Mouse (Mus musculus): ENCODE measurements around the gene Mien1.

The Mien1 gene

GRCm38 (mm10) chr11:98418939-98419547, 19.7 kb downstream of the Mien1 start:
- DNase-seq, result no peak

- DNase-seq, result no peak
Observed at GRCm38 (mm10) chr11:98418273-98418672, 20.5 kb downstream of the Mien1 start.

- DNase-seq, result no peak
Observed at GRCm38 (mm10) chr11:98417074-98417473, 21.7 kb downstream of the Mien1 start.

DNA sequence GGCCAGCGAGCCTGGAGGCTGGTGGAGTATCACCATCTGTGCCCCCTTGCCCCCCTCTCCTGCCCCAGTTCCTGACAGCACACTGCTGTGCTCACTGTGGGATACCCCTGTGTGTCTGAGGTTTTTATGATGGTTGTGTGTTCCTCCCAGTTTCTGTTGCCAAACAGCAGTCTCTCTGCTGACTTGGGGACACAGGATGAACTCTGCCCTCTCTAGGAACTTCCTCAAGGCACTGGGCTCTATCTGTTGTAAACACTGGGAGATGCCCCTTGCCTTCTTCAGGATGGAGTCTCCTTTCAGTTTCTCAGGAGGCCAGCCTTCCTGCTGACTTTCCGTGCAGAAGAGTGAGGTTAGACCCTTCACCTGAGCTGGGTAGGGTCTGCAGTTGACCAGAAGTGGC, 24.6 kb downstream of the Mien1 start:
- DNase-seq, result no peak

DNA sequence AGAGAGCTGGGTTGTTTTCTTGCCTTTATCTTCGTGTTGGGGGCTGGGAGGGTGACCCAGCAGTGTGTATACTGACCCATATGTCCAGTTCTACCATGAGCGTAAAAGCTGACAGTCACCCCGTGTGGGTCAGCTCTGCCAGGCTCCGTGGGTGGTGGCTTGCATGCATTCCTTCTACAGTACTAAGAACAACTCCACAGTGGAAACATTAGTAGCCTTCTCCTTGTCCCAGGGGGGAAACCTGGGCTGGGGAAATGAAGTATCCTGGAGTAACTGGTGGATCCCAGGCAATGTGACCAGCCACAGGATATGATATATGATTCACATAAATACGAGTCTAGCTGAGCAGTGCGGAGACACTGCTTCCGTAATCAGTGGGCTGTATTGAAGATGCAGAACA, 25.1 kb downstream of the Mien1 start:
- no peak for DNase-seq

GRCm38 (mm10) chr11:98412797-98413301, 25.9 kb downstream of the Mien1 start:
- no peak for DNase-seq

GRCm38 (mm10) chr11:98412273-98412796, 26.5 kb downstream of the Mien1 start, which contains the start of gene Erbb2:
Gene Erbb2, plus strand, starts transcription at chr11:98412470.
- DNase-seq, result peak in 1 of 2 experiments; percentile 41

DNA sequence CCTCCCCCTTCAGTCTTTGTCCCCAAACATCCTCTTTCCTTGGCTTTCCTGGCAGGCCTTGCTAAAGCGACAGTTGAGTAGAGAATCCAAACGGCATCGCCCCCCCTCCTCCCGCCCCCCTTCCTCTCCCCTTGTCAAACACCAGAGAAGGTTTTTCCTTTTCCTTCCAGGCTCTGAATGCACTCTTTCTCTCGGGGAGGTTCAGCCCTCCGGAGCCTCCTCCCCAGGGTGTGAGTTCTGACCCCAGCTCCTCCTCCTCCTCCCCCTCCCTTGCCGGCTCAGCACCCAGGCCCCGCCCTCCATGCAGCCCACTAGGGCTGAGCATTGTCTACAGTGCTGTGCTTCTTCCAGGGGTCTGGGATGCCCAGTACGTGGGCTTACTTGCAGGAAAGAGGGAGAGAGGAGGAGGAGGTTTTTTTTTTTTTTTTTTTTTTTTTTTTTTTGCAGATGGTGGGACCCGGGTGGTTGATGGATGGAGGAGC, 29.4 kb downstream of the Mien1 start:
- DNase-seq, result no peak

DNA sequence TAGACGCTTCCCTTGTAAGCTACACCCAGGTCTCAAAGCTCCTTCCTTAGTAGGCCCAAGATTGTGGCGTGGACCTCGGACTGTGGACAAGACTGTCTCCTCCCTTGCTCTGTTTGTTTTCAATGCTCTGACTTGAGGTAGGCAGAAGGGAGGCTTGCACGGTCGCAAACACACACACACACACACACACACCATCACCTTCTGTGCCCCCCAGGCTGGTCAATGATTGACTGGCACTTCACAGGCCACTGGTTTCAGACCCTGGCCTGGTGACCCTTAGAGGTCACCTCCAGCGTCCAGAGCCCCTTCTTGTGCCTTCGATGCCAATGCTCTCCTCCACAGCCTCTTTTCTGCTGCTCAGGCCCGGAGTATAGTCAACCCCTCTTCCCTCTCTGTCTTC, 29.9 kb downstream of the Mien1 start:
- no peak for DNase-seq

DNA sequence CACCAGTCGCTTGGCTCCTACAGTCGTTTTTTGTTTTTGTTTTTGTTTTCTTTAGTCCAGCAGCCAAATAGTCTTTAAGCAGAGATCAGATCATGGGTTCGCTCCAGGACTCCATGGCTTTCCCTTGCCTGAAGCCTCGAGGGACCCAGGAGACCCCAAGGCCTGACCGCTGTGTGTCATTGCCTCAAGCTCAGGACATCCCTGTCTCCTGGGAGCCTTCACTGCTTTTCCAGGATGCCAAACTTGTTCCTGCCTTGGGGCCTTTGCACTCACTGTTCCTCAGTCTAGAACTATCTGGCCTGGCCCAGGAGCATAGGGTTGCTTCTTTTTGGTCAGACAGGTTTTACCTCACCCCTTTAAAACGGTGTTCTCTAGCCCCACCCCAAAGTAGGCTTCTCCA, 32.2 kb downstream of the Mien1 start:
- DNase-seq, result no peak

DNA sequence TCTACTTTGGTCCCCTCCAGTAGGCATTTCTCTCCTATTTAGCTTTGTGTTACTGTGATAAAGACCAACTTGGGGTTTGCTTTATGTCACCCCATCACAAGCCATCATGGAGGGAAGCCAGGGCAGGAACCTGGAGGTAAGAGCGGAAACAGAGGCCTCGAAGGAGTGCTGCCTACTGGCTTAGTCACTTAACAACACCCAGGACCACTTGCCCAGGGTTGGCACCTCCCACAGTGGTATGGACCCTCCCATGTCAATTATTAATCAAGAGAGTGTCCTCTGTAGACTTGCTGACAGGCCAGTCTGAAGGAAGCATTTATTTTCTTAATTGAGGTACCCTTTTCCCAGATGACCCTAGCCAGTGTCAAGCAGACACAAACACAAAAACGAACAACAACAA, 38.0 kb downstream of the Mien1 start:
- no peak for DNase-seq

DNA sequence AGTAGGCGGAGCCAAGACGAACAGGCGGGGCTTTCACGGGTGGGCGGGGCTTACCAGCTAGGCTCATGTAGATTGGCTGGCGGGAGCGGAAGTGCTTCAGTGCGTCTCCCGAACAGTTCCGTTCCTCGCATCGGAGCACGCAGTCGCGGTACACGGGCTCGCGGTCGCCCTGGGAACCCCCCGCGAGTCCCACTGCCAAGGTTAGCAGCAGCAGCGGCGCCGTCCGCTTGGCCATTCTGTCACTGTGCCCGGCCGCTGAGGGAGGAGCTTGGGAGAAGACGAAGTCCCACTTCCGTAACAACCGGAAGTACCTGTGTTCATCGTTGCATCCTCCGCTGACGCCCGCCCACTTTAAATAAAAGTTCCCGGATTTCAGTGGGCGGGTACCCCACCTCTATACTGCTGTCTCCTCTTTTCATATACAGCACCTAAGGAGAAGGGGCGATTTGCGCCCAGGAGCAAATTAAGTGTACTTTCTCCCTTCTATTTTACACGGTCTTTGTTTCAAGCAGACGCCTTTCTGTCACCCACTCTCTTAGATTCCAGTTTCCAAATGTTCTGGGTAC, 38.5 kb downstream of the Mien1 start, which contains the start of gene Pgap3:
TSS of gene Pgap3 (minus strand) at position 330 of the 566 bp plus-strand sequence.
- DNase-seq, result peak; percentile 91

- no peak for DNase-seq
Observed at GRCm38 (mm10) chr11:98397946-98398345, 40.8 kb downstream of the Mien1 start.

GRCm38 (mm10) chr11:98395041-98395440, 43.8 kb downstream of the Mien1 start:
- peak; percentile 12 to 15 for DNase-seq

DNA sequence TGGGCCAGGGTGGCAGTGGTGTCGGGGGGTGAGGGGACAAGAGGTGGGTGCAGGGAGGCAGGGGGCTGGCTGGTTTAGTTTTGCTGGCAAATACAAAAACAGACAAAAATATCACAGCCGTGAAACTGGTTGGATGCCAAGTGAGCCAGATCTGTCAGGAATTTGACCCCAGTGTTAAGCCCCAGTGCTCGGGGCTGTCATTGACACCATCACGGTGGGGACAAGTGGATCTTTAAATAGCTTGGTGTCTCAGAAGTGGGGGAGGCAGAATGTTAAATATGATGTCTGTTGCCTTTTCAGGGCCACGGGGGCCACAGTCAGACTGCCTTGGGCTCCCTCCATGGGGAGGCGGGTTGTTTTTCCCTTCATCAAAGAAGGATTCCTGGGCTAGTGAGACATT, 44.5 kb downstream of the Mien1 start:
- DNase-seq, result peak in 1 of 2 experiments; percentile 19

DNA sequence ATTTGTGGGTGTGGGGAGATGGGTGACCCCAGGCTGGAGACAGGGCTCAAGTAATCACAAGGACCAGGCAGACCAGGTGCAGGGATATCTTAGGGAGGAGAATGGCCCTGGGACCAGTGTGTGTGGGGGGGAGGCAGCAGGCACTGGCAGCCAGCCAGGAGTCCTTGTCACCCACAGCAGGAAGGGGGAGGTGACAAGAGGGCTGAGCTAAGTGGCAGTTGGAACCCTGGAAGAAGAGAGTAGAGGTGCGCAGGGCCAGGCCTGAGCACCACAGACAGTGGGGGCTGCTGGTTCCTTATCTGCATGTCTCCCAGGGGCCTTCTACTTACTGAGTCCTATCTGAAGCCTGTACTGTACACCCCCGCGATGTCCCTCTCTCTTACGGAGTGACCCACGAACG, 45.5 kb downstream of the Mien1 start:
- peak; percentile 10 to 25 for DNase-seq

GRCm38 (mm10) chr11:98392645-98393044, 46.1 kb downstream of the Mien1 start:
- peak in 1 of 2 experiments; percentile 2 for DNase-seq

DNA sequence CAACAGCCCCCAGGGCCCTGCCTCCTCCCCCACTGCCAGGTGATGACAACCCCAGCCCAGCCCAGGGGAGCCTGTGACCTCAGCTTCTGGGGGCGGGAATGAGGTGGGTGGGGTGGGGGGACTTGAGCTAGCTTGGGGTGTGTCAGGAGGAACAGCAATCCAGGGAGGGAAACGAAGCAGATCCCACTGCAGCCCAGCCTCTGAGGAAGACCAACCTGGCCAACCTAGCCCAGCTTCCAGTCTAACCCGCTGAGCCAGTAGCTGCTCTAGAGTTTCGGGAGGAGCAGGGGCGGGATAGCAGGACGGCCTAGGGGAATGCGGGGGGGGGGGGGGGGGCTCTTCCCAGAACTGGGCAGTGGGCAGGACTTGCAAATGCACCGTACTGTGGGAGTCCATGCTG, 46.8 kb downstream of the Mien1 start:
- DNase-seq, result peak in 1 of 2 experiments; percentile 8

GRCm38 (mm10) chr11:98390141-98390540, 48.6 kb downstream of the Mien1 start:
- DNase-seq, result peak in 1 of 2 experiments; percentile 5

GRCm38 (mm10) chr11:98389221-98389780, 49.5 kb downstream of the Mien1 start:
- peak; percentile 78 to 83 for DNase-seq

GRCm38 (mm10) chr11:98388282-98388681, 50.5 kb downstream of the Mien1 start:
- DNase-seq, result peak; percentile 9 to 15

Measured in cerebellum, postnatal 14 days (tissue).